Mouse (Mus musculus): ENCODE measurements at regions not wholly inside any gene's neighbourhood (a gene's known extent, or its start where the extent isn't known, plus 50 kb on each side); places are given as distances from the start of the nearest gene placed in this dataset.

DNA sequence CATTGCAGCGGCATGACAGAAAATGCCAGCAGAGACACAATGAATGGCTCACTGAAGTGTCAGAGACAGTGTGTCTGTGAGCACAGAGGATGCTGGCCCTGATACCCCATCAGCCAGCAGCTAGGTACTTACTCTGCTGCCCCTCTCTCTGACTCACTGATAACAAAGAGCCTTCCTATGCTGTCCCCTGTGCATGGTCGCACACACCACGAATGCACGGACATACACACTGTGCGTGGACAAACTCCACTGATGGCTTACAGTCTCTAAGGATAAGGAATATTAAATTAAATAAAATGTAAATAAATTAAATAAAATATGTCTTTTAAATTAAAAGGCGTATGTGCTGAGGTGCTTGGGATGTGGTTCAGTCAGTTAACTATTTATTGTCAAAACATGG is 438.2 kb downstream of the Rwdd3 start:
- no peak for TF ChIP-seq CTCF (IDR thresholded peaks at IDR 0.05; ENCODE audit: borderline replicate concordance, extremely low read depth, insufficient read depth, insufficient read length)
- no peak for DNase-seq (ENCODE audit: low read depth)

- no peak for TF ChIP-seq CTCF (IDR thresholded peaks at IDR 0.05; ENCODE audit: borderline replicate concordance, extremely low read depth, insufficient read depth, insufficient read length)
- no peak for TF ChIP-seq POLR2A (IDR thresholded peaks at IDR 0.05; ENCODE audit: borderline replicate concordance, extremely low read depth, insufficient read depth, insufficient read length, poor library complexity, severe bottlenecking)
- no peak for DNase-seq (ENCODE audit: low read depth)
These were observed 439.1 kb downstream of the Rwdd3 start for GRCm38 (mm10) chr3:120732391-120732790.

DNA sequence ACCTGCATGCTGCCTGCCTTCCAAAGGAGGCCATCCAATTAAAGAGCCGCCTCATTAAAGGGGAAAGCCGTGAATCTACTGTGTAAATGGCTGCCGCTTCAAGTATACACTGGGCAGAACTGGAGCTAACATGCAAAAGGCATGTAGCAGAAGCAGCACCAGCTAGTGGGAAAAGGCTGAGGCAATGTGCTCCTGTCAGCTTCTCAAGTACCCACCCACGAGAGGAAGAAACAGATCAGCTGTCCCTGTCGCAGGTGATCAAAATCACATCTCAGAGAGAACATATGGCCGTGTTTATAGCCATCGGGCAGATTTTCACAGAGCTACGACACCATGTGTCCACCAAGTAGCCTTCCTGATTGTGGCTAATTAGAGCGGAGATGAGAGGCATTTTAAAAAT is 440.2 kb downstream of the Rwdd3 start:
- no peak for TF ChIP-seq CTCF (IDR thresholded peaks at IDR 0.05; ENCODE audit: borderline replicate concordance, extremely low read depth, insufficient read depth, insufficient read length)
- no peak for TF ChIP-seq POLR2A (IDR thresholded peaks at IDR 0.05; ENCODE audit: borderline replicate concordance, extremely low read depth, insufficient read depth, insufficient read length, poor library complexity, severe bottlenecking)
- DNase-seq (ENCODE audit: low read depth), result peak; percentile 88

- TF ChIP-seq CTCF (IDR thresholded peaks at IDR 0.05; ENCODE audit: borderline replicate concordance, extremely low read depth, insufficient read depth, insufficient read length), result no peak
- no peak for TF ChIP-seq POLR2A (IDR thresholded peaks at IDR 0.05; ENCODE audit: borderline replicate concordance, extremely low read depth, insufficient read depth, insufficient read length, poor library complexity, severe bottlenecking)
- DNase-seq (ENCODE audit: low read depth), result no peak
These were observed 441.3 kb downstream of the Rwdd3 start for GRCm38 (mm10) chr3:120730225-120730624.

GRCm38 (mm10) chr3:120729671-120730070 is 441.8 kb downstream of the Rwdd3 start:
- peak; percentile 92 for DNase-seq (ENCODE audit: low read depth)
- TF ChIP-seq CTCF (IDR thresholded peaks at IDR 0.05; ENCODE audit: borderline replicate concordance, extremely low read depth, insufficient read depth, insufficient read length) (no peak), POLR2A (IDR thresholded peaks at IDR 0.05; ENCODE audit: borderline replicate concordance, extremely low read depth, insufficient read depth, insufficient read length, poor library complexity, severe bottlenecking) (no peak)

DNA sequence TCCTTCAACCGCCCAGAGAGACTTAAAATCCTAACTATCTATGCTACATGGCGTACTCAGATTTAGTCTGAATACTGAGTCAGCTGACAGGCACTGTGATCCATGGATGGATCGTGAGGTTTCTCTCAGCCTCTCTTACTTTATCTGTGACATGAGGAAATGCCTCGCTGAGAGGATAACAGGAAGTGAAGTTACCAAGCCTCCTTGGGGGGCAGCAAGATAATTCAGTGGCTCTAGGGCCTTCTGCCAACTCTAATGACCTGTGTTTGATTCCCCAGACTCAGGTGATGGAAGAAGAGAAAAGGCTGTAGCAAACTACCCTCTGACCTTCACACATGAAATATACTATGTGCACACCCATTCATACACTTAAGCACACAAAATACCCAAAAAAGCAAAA is 486.3 kb downstream of the Rwdd3 start:
- TF ChIP-seq POLR2A (IDR thresholded peaks at IDR 0.05; ENCODE audit: borderline replicate concordance, extremely low read depth, insufficient read depth, insufficient read length, poor library complexity, severe bottlenecking) (no peak), CTCF (IDR thresholded peaks at IDR 0.05; ENCODE audit: borderline replicate concordance, extremely low read depth, insufficient read depth, insufficient read length) (no peak)
- DNase-seq (ENCODE audit: low read depth), result no peak

DNA sequence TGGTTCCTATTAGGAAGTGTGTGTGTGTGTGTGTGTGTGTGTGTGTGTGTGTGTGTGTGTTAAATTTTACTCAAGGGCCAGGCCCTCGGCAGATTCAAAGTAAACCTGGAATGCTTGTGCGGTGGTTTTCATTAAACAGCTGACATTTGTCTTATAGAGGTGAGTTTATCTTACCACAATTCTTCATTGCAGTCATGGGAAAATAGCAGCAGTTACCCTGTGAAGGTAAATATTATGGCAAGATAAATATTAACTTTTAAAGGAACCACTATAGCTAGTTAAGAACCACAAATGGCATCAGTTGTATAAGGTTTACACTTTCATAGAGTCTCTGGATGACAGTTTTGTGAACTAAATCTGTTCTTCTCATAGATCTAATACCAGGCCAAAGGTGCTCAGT is 495.6 kb downstream of the Rwdd3 start:
- no peak for DNase-seq (ENCODE audit: low read depth)
- no peak for TF ChIP-seq POLR2A (IDR thresholded peaks at IDR 0.05; ENCODE audit: borderline replicate concordance, extremely low read depth, insufficient read depth, insufficient read length, poor library complexity, severe bottlenecking)
- no peak for TF ChIP-seq CTCF (IDR thresholded peaks at IDR 0.05; ENCODE audit: borderline replicate concordance, extremely low read depth, insufficient read depth, insufficient read length)

GRCm38 (mm10) chr3:120668654-120669053 is 502.8 kb downstream of the Rwdd3 start:
- DNase-seq (ENCODE audit: low read depth), result no peak
- TF ChIP-seq POLR2A (IDR thresholded peaks at IDR 0.05; ENCODE audit: borderline replicate concordance, extremely low read depth, insufficient read depth, insufficient read length, poor library complexity, severe bottlenecking), result no peak
- no peak for TF ChIP-seq CTCF (IDR thresholded peaks at IDR 0.05; ENCODE audit: borderline replicate concordance, extremely low read depth, insufficient read depth, insufficient read length)

DNA sequence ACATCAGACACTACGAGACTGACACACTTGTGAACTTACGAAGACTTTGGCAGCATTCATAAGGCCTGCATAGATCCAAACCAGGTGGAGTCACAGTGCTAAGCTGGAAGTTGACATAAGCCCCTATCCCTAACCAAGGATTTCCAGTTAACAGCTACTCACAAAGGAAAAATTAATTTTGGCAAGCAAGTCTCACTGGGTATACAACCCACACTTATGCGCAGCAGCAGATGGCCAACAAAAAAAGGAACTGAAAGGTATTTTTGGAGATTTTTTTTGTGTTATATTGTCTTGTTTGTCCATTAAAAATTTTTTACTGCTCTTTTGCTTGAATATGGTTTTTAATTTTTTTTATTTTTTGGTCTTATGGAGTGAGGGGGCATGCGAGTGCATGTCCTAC is 509.0 kb downstream of the Rwdd3 start:
- TF ChIP-seq CTCF (IDR thresholded peaks at IDR 0.05; ENCODE audit: borderline replicate concordance, extremely low read depth, insufficient read depth, insufficient read length) (no peak), POLR2A (IDR thresholded peaks at IDR 0.05; ENCODE audit: borderline replicate concordance, extremely low read depth, insufficient read depth, insufficient read length, poor library complexity, severe bottlenecking) (no peak)
- no peak for DNase-seq (ENCODE audit: low read depth)

DNA sequence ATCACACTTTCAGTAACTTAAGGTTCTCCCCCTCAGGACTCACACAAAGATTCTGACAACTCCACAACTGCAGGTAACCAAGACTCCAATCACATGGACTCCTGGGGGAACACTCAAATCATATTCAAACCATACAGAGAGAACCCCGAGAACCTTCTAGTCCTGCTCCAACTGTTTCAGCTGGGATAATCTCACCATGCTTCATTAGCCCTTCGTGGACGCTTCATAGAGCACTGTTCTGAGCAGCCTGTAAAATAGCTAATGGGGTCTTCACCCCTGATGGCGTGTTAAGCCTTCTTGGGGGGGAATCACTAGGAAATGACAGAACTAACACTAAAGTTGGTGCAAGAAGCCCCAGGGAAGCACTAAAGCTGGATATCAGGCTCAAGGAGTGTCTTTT is 510.7 kb downstream of the Rwdd3 start:
- DNase-seq (ENCODE audit: low read depth), result no peak
- no peak for TF ChIP-seq POLR2A (IDR thresholded peaks at IDR 0.05; ENCODE audit: borderline replicate concordance, extremely low read depth, insufficient read depth, insufficient read length, poor library complexity, severe bottlenecking)

GRCm38 (mm10) chr3:120649047-120649868 is 522.2 kb downstream of the Rwdd3 start:
- DNase-seq (ENCODE audit: low read depth), result no peak

GRCm38 (mm10) chr3:120648391-120648790 is 523.1 kb downstream of the Rwdd3 start:
- DNase-seq (ENCODE audit: low read depth), result no peak
- TF ChIP-seq CTCF (IDR thresholded peaks at IDR 0.05; ENCODE audit: borderline replicate concordance, extremely low read depth, insufficient read depth, insufficient read length) (no peak), POLR2A (IDR thresholded peaks at IDR 0.05; ENCODE audit: borderline replicate concordance, extremely low read depth, insufficient read depth, insufficient read length, poor library complexity, severe bottlenecking) (no peak)

More at GRCm38 (mm10) chr3:120649047-120649868, 522.2 kb downstream of the Rwdd3 start:
- no peak for TF ChIP-seq CTCF (IDR thresholded peaks at IDR 0.05; ENCODE audit: borderline replicate concordance, extremely low read depth, insufficient read depth, insufficient read length)
- TF ChIP-seq POLR2A (IDR thresholded peaks at IDR 0.05; ENCODE audit: borderline replicate concordance, extremely low read depth, insufficient read depth, insufficient read length, poor library complexity, severe bottlenecking), result no peak
